Mouse (Mus musculus) CH12.LX (cell line): ENCODE data around the gene Ctsc. TPM values are rescaled to one million over a fixed set of nuclear protein-coding genes. Genes with fewer than 3 reads are reported as not detected.
"Not testable (repeated sequence)": the region's sequence is repeated elsewhere in the genome, so short reads cannot be mapped to it uniquely, and the experiment has no call there.

Experiments
- DNase-seq: peaks from one replicate; pipeline ENCODE4 v3.0.0-alpha.2; 2013; ENCODE audit errors: extremely low read depth
- H3K27ac ChIP-seq: 2 replicates; pipeline ENCODE4 v1.5.1; 2012; ENCODE audit warnings: low read depth, mild to moderate bottlenecking, control low read depth, moderate library complexity; ENCODE audit not compliant: insufficient read depth
- H3K27me3 ChIP-seq: replicated peaks from 2 replicates; pipeline ENCODE3; 2012; ENCODE audit warnings: inconsistent platforms
- H3K36me3 ChIP-seq, 2 experiments: replicated peaks in 1 of 2; 2 replicates each; pipeline versions ENCODE3 to v1.6.1; 2012; ENCODE audit warnings: inconsistent platforms in 1 of 2, low read length in 1 of 2, mild to moderate bottlenecking in 1 of 2, mixed read lengths in 1 of 2, moderate library complexity in 1 of 2; ENCODE audit not compliant: control insufficient read depth in 1 of 2, insufficient read depth in 1 of 2
- H3K4me1 ChIP-seq, 2 experiments: 2 replicates each; pipeline ENCODE4 v1.6.1; 2012; ENCODE audit warnings: inconsistent platforms in 1 of 2, moderate library complexity in 1 of 2; ENCODE audit not compliant: insufficient read depth in 2 of 2, control insufficient read depth in 1 of 2
- H3K4me2 ChIP-seq: 2 replicates; pipeline ENCODE4 v1.6.1; 2012; ENCODE audit warnings: low read depth, mild to moderate bottlenecking, control low read depth; ENCODE audit not compliant: poor library complexity, insufficient read depth, severe bottlenecking
- H3K4me3 ChIP-seq, 3 experiments: fragments of 150-350 bp in 1 of 3; sonication (generic) in 1 of 3; replicated peaks in 1 of 3; 2 replicates each; pipeline versions ENCODE3 to v1.5.1; 2011 to 2012; ENCODE audit warnings: low read depth in 2 of 3, low read length in 2 of 3, mild to moderate bottlenecking in 2 of 3, moderate library complexity in 2 of 3, control low read depth in 1 of 3, improper control_type of control experiment in 1 of 3, inconsistent platforms in 1 of 3, mixed read lengths in 1 of 3; ENCODE audit not compliant: poor library complexity in 1 of 3
- H3K79me2 ChIP-seq: replicated peaks from 2 replicates; pipeline ENCODE4 v1.6.1; 2012; ENCODE audit warnings: mild to moderate bottlenecking, moderate library complexity; ENCODE audit not compliant: control insufficient read depth, poor library complexity, insufficient read depth, severe bottlenecking; ENCODE audit errors: extremely low read depth
- H3K9ac ChIP-seq: 2 replicates; pipeline ENCODE4 v1.6.1; 2012; ENCODE audit warnings: low read depth, mild to moderate bottlenecking, control low read depth, moderate library complexity; ENCODE audit not compliant: insufficient read depth
- H3K9me3 ChIP-seq: replicated peaks from 2 replicates; pipeline ENCODE3; 2012; ENCODE audit warnings: low read length, inconsistent platforms, mixed read lengths
- BHLHE40 ChIP-seq: IDR thresholded peaks from 2 replicates; pipeline ENCODE4 v1.6.1; 2011; ENCODE audit warnings: mild to moderate bottlenecking, low read depth, low read length, improper control_type of control experiment
- CHD2 ChIP-seq: IDR thresholded peaks from 2 replicates; pipeline ENCODE4 v1.6.1; 2011; ENCODE audit warnings: low read length, improper control_type of control experiment
- E2F4 ChIP-seq: IDR thresholded peaks from 2 replicates; pipeline ENCODE4 v1.6.1; 2011; ENCODE audit warnings: low read depth, low read length, improper control_type of control experiment; ENCODE audit not compliant: insufficient replicate concordance
- EP300 ChIP-seq: IDR thresholded peaks from 2 replicates; pipeline ENCODE4 v1.6.1; 2011; ENCODE audit warnings: low read length, improper control_type of control experiment
- ETS1 ChIP-seq: conservative IDR thresholded peaks from 2 replicates; pipeline ENCODE4 v1.6.1; 2012; ENCODE audit warnings: low read depth, mild to moderate bottlenecking, inconsistent platforms, low read length, improper control_type of control experiment, moderate library complexity
- GABPA ChIP-seq: IDR thresholded peaks from 2 replicates; pipeline ENCODE4 v1.6.1; 2012; ENCODE audit warnings: low read depth, low read length, improper control_type of control experiment, inconsistent platforms; ENCODE audit not compliant: insufficient replicate concordance
- IRF4 ChIP-seq: IDR thresholded peaks from 2 replicates; pipeline ENCODE4 v1.6.1; 2014; ENCODE audit warnings: low read depth, mild to moderate bottlenecking, inconsistent platforms, low read length, improper control_type of control experiment
- KAT2A ChIP-seq: IDR thresholded peaks from 2 replicates; pipeline ENCODE4 v1.6.1; 2012; ENCODE audit warnings: low read length, improper control_type of control experiment, inconsistent platforms; ENCODE audit not compliant: insufficient replicate concordance
- MAFK ChIP-seq: IDR thresholded peaks from 2 replicates; pipeline ENCODE4 v1.6.1; 2011; ENCODE audit warnings: low read length, improper control_type of control experiment; ENCODE audit not compliant: insufficient replicate concordance
- MAX ChIP-seq: IDR thresholded peaks from 2 replicates; pipeline ENCODE4 v1.6.1; 2011; ENCODE audit warnings: low read length, improper control_type of control experiment
- MAZ ChIP-seq: IDR thresholded peaks from 2 replicates; pipeline ENCODE4 v1.6.1; 2012; ENCODE audit warnings: low read depth, mild to moderate bottlenecking, inconsistent platforms, low read length, improper control_type of control experiment, moderate library complexity
- MEF2A ChIP-seq: IDR thresholded peaks from 2 replicates; pipeline ENCODE4 v1.6.1; 2014; ENCODE audit warnings: low read depth, mild to moderate bottlenecking, inconsistent platforms, low read length, improper control_type of control experiment, borderline replicate concordance
- NRF1 ChIP-seq: IDR thresholded peaks from 2 replicates; pipeline ENCODE4 v1.6.1; 2014; ENCODE audit warnings: low read depth, mild to moderate bottlenecking, inconsistent platforms, low read length, improper control_type of control experiment, moderate library complexity
- POLR2AphosphoS2 ChIP-seq: IDR thresholded peaks from 2 replicates; pipeline ENCODE4 v1.6.1; 2011; ENCODE audit warnings: low read depth, low read length, improper control_type of control experiment
- SIN3A ChIP-seq: IDR thresholded peaks from 2 replicates; pipeline ENCODE4 v1.6.1; 2012; ENCODE audit warnings: low read length, improper control_type of control experiment, inconsistent platforms
- SMC3 ChIP-seq: IDR thresholded peaks from 2 replicates; pipeline ENCODE4 v1.6.1; 2011; ENCODE audit warnings: low read depth, low read length, improper control_type of control experiment
- TBP ChIP-seq: conservative IDR thresholded peaks from 2 replicates; pipeline ENCODE4 v1.6.1; 2011; ENCODE audit warnings: low read depth, low read length, improper control_type of control experiment
- UBTF ChIP-seq: IDR thresholded peaks from 2 replicates; pipeline ENCODE4 v1.6.1; 2012; ENCODE audit warnings: low read depth, mild to moderate bottlenecking, inconsistent platforms, low read length, improper control_type of control experiment, moderate library complexity
- USF2 ChIP-seq: conservative IDR thresholded peaks from 2 replicates; pipeline ENCODE4 v1.6.1; 2011; ENCODE audit warnings: low read depth, low read length, improper control_type of control experiment
- ZC3H11A ChIP-seq: IDR thresholded peaks from 2 replicates; pipeline ENCODE4 v1.6.1; 2012; ENCODE audit warnings: low read depth, mild to moderate bottlenecking, inconsistent platforms, low read length, improper control_type of control experiment
- dilution Hi-C: fragments of 300-500 bp; cut with MboI; formaldehyde crosslinking; loops from 2 replicates; pipeline ENCODE4 v1.14.3; 2020; ENCODE audit warnings: low sequenced_read_pairs; ENCODE audit not compliant: extremely low pct_unique_long_range_greater_than_20kb, extremely low pct_ligation_motif_present
- in situ Hi-C: fragments of 300-500 bp; cut with MboI; formaldehyde crosslinking; loops from 3 replicates; pipeline ENCODE4 v1.14.3; 2019; ENCODE audit warnings: low sequenced_read_pairs, low pct_ligation_motif_present, low pct_unique_long_range_greater_than_20kb, mixed read lengths
- polyA plus RNA-seq: library from polyadenylated mRNA; unstranded; fragments of >175 nt; gene quantifications from 2 replicates; pipeline ENCODE4 v1.2.1, GENCODE M21; 2012; ENCODE audit warnings: low read depth; ENCODE audit not compliant: insufficient read length
- total RNA-seq, 2 experiments: library from RNA; depleted of rRNA; stranded (reverse); fragments of 300-350 nt in 1 of 2; fragments of >200 nt in 1 of 2; gene quantifications; 2 replicates each; pipeline ENCODE4 v1.2.3; 2012 to 2014

Gene Ctsc
- total and polyA plus RNA-seq, 3 experiments: 84.8 to 261 (median 207) TPM

DNA sequence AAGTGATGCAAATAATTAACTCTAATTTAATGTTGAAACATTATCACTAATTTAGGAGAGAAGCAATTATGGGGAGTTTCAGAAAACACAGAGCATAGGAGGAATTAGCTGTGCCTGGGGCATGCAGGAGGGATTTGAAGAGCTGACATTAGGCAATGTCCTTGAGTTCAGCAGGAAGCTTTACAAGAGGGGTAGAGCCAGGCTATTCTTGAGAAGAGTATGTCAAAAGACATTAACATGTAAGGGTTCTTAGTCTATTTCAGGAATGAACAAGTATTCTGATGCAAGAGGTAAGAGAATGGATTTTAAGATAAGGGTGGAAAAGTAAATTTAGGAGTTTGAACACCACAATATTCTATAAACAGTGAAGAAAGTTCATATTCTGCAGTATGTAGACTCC is 33.4 kb upstream of the Ctsc start:
- H3K27ac ChIP-seq: no peak overlapping the region
- no peak overlapping the region for H3K4me3 ChIP-seq
- no peak overlapping the region for H3K9ac ChIP-seq
- TF ChIP-seq GABPA (no peak), BHLHE40 (no peak), MAX (no peak), SMC3 (no peak), SIN3A (no peak), USF2 (no peak), E2F4 (no peak), NRF1 (no peak), UBTF (no peak), TBP (no peak), CHD2 (no peak), POLR2AphosphoS2 (no peak), ZC3H11A (no peak), MEF2A (no peak), MAFK (no peak), IRF4 (no peak), MAZ (no peak), KAT2A (no peak)
- no peaks in the 10 kb centered on the region for H3K79me2 ChIP-seq
- no peak overlapping the region for H3K4me2 ChIP-seq
- no peaks in the 10 kb centered on the region for H3K9me3 ChIP-seq
- dilution Hi-C loops (no loop called here), in situ Hi-C loops (no loop called here)
- no peak for DNase-seq
- H3K36me3 ChIP-seq: no peaks in the 10 kb centered on the region
- H3K27me3 ChIP-seq: no peaks in the 10 kb centered on the region
- peaks cover 0 to 8% of the 10 kb centered on the region in 2 experiments; a peak in 2 of 4 replicates for H3K4me1 ChIP-seq

DNA sequence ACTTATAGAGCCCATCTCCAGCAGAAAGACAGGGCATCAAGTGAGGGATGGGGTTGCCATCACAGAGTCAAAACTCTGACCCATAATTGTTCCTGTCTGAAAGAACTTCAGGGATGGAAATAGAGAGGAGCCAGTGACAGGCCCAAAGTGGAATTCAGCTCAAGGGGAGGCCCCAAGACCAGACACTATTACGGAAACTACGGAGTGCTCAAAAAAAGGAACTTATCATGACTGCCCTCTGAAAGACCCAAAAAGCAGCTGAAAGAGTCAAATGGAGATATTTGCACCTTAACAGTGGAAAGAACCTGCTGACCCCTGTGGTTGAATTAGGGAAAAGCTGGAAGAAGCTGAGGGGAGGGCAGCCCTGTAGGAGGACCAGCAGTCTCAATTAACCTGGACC is 27.5 kb upstream of the Ctsc start:
- H3K9ac ChIP-seq, H3K27ac ChIP-seq, H3K9me3 ChIP-seq, in situ Hi-C loops, H3K4me3 ChIP-seq, H3K4me2 ChIP-seq, H3K27me3 ChIP-seq, H3K79me2 ChIP-seq, H3K36me3 ChIP-seq, dilution Hi-C loops: not testable (repeated sequence)
- 0 out of 2 replicates have a peak, but pooled peaks have one; percentile 15 for TF ChIP-seq ETS1
- peak; percentile 56; the same call in 1 of the 2 replicates for TF ChIP-seq EP300
- TF ChIP-seq MEF2A: peak; percentile 20; the same call in 1 of the 2 replicates
- DNase-seq: peak; percentile 58
- H3K4me1 ChIP-seq: peaks cover 0 to 35% of the 10 kb centered on the region in 2 experiments; a peak in 2 of 4 replicates
